Mouse (Mus musculus): ENCODE results near the gene Zfp950. TPM values are rescaled to one million over a fixed set of nuclear protein-coding genes. Genes with fewer than 3 reads are reported as not detected.
A peak's percentile ranks its signal among the peaks of the same experiment; 100 is the strongest.

Gene Zfp950
- polyA plus RNA-seq, 1 experiment from 2014 or later, result 59.7 TPM

- H3K9ac ChIP-seq (replicated peaks; ENCODE audit: low read depth, low read length), result no peak overlapping the region
- no peak overlapping the region for H3K4me2 ChIP-seq (replicated peaks; ENCODE audit: low read depth, low read length)
- no peaks in the 10 kb centered on the region for H3K27me3 ChIP-seq (ENCODE audit: control insufficient read depth, insufficient read depth, low read length)
- ATAC-seq (ENCODE audit: insufficient number of reproducible peaks, insufficient read depth, low FRiP score, low read depth), result no peak
- no peak overlapping the region for H3K27ac ChIP-seq (ENCODE audit: low read length)
- WGBS, result 91% methylated on average over 5 of the region's 5 CpGs
- H3K4me3 ChIP-seq (ENCODE audit: low read depth, low read length), result no peak overlapping the region
- H3K36me3 ChIP-seq (ENCODE audit: control insufficient read depth, insufficient read depth, low read length), result peaks cover 5% of the 10 kb centered on the region; the same call in 1 of the 2 replicates
- H3K9me3 ChIP-seq (ENCODE audit: control insufficient read depth, low read depth, low read length), result no peaks in the 10 kb centered on the region
- H3K4me1 ChIP-seq (ENCODE audit: control insufficient read depth, insufficient read depth, low read length), result no peaks in the 10 kb centered on the region
These were observed 60.3 kb downstream of the Zfp950 start for GRCm38 (mm10) chr19:61080251-61080749.

DNA sequence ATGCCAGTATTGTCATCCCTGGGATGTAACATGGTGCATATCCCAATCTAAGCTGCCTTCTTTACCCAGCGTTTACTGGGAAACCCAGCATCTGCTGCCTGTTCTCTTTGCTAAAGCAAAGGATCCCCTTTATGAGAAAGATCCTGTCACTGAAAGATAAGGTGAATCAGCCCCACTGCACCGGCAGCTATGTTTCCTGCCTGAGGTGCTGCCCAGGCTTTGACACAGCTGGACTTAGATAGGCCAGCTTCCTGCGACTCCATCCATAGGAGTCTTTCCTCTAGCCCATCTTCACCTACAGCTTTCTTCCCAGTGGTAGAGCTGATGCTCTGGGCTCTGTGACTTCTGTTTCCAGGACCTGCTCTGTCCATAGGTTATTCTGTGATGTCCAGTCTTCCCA, 62.0 kb downstream of the Zfp950 start:
- Histone ChIP-seq H3K9ac (replicated peaks; ENCODE audit: low read depth, low read length) (no peak overlapping the region), H3K4me2 (replicated peaks; ENCODE audit: low read depth, low read length) (no peak overlapping the region), H3K4me1 (ENCODE audit: control insufficient read depth, insufficient read depth, low read length) (no peaks in the 10 kb centered on the region), H3K27me3 (ENCODE audit: control insufficient read depth, insufficient read depth, low read length) (no peaks in the 10 kb centered on the region), H3K4me3 (ENCODE audit: low read depth, low read length) (no peak overlapping the region), H3K36me3 (ENCODE audit: control insufficient read depth, insufficient read depth, low read length) (peaks cover 5% of the 10 kb centered on the region; the same call in 1 of the 2 replicates), H3K27ac (ENCODE audit: low read length) (no peak overlapping the region), H3K9me3 (ENCODE audit: control insufficient read depth, low read depth, low read length) (no peaks in the 10 kb centered on the region)
- ATAC-seq (ENCODE audit: insufficient number of reproducible peaks, insufficient read depth, low FRiP score, low read depth), result no peak
- 83% methylated on average over 3 of the region's 3 CpGs for WGBS

GRCm38 (mm10) chr19:61065011-61065410, 75.6 kb downstream of the Zfp950 start:
- Histone ChIP-seq H3K27ac (ENCODE audit: low read length) (no peak overlapping the region), H3K4me2 (replicated peaks; ENCODE audit: low read depth, low read length) (no peak overlapping the region), H3K9ac (replicated peaks; ENCODE audit: low read depth, low read length) (no peak overlapping the region), H3K4me1 (ENCODE audit: control insufficient read depth, insufficient read depth, low read length) (no peaks in the 10 kb centered on the region), H3K36me3 (ENCODE audit: control insufficient read depth, insufficient read depth, low read length) (no peaks in the 10 kb centered on the region), H3K4me3 (ENCODE audit: low read depth, low read length) (no peak overlapping the region), H3K27me3 (ENCODE audit: control insufficient read depth, insufficient read depth, low read length) (no peaks in the 10 kb centered on the region), H3K9me3 (ENCODE audit: control insufficient read depth, low read depth, low read length) (no peaks in the 10 kb centered on the region)
- WGBS, result 100% methylated on average over 1 of the region's 1 CpGs
- ATAC-seq (ENCODE audit: insufficient number of reproducible peaks, insufficient read depth, low FRiP score, low read depth), result no peak

DNA sequence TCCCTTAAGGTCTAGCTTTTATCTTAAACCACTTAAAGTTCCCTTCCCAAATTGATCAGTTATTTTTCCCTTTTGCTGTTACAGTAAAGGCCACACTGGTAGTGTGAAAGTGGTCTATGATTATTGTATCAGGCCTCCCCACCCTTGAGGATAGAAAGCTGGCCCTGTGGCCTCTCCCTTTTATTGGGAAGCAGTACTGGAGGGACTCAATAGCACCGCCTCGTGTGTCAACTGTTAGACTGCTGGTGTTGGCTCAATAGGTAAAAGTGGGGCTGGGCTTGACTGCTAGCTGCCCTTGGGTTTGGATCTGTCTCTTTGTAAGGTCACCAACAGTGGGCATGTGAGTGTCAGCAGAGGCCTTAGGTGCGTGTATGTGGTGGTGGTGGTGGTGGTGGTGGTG, 76.3 kb downstream of the Zfp950 start:
- Histone ChIP-seq H3K9me3 (ENCODE audit: control insufficient read depth, low read depth, low read length) (no peaks in the 10 kb centered on the region), H3K36me3 (ENCODE audit: control insufficient read depth, insufficient read depth, low read length) (no peaks in the 10 kb centered on the region), H3K4me2 (replicated peaks; ENCODE audit: low read depth, low read length) (no peak overlapping the region), H3K27me3 (ENCODE audit: control insufficient read depth, insufficient read depth, low read length) (no peaks in the 10 kb centered on the region), H3K4me1 (ENCODE audit: control insufficient read depth, insufficient read depth, low read length) (no peaks in the 10 kb centered on the region), H3K27ac (ENCODE audit: low read length) (no peak overlapping the region), H3K9ac (replicated peaks; ENCODE audit: low read depth, low read length) (no peak overlapping the region), H3K4me3 (ENCODE audit: low read depth, low read length) (no peak overlapping the region)
- 90% methylated on average over 3 of the region's 3 CpGs for WGBS
- ATAC-seq (ENCODE audit: insufficient number of reproducible peaks, insufficient read depth, low FRiP score, low read depth), result no peak

GRCm38 (mm10) chr19:61057581-61057980, 83.1 kb downstream of the Zfp950 start:
- ATAC-seq (ENCODE audit: insufficient number of reproducible peaks, insufficient read depth, low FRiP score, low read depth), result peak; percentile 74; the same call in 1 of the 2 replicates
- H3K9ac ChIP-seq (replicated peaks; ENCODE audit: low read depth, low read length), result no peak overlapping the region
- WGBS, result under 1% methylated on average over 3 of the region's 3 CpGs
- H3K4me2 ChIP-seq (replicated peaks; ENCODE audit: low read depth, low read length), result no peak overlapping the region
- H3K36me3 ChIP-seq (ENCODE audit: control insufficient read depth, insufficient read depth, low read length), result no peaks in the 10 kb centered on the region
- peaks cover 12% of the 10 kb centered on the region for H3K4me1 ChIP-seq (ENCODE audit: control insufficient read depth, insufficient read depth, low read length)
- H3K27me3 ChIP-seq (ENCODE audit: control insufficient read depth, insufficient read depth, low read length), result no peaks in the 10 kb centered on the region
- no peak overlapping the region for H3K4me3 ChIP-seq (ENCODE audit: low read depth, low read length)
- peak overlapping the region; percentile 49; the same call in 1 of the 2 replicates for H3K27ac ChIP-seq (ENCODE audit: low read length)
- H3K9me3 ChIP-seq (ENCODE audit: control insufficient read depth, low read depth, low read length), result no peaks in the 10 kb centered on the region

- H3K27ac ChIP-seq (ENCODE audit: low read length), result peak overlapping the region; percentile 49; the same call in 1 of the 2 replicates
- H3K9ac ChIP-seq (replicated peaks; ENCODE audit: low read depth, low read length), result no peak overlapping the region
- H3K27me3 ChIP-seq (ENCODE audit: control insufficient read depth, insufficient read depth, low read length), result no peaks in the 10 kb centered on the region
- WGBS, result 51% methylated on average over 5 of the region's 5 CpGs
- no peaks in the 10 kb centered on the region for H3K36me3 ChIP-seq (ENCODE audit: control insufficient read depth, insufficient read depth, low read length)
- peaks cover 12% of the 10 kb centered on the region for H3K4me1 ChIP-seq (ENCODE audit: control insufficient read depth, insufficient read depth, low read length)
- H3K9me3 ChIP-seq (ENCODE audit: control insufficient read depth, low read depth, low read length), result no peaks in the 10 kb centered on the region
- no peak overlapping the region for H3K4me3 ChIP-seq (ENCODE audit: low read depth, low read length)
- no peak overlapping the region for H3K4me2 ChIP-seq (replicated peaks; ENCODE audit: low read depth, low read length)
- no peak for ATAC-seq (ENCODE audit: insufficient number of reproducible peaks, insufficient read depth, low FRiP score, low read depth)
These were observed 83.7 kb downstream of the Zfp950 start for GRCm38 (mm10) chr19:61056783-61057410.

- no peak overlapping the region for H3K4me2 ChIP-seq (replicated peaks; ENCODE audit: low read depth, low read length)
- peaks cover 10% of the 10 kb centered on the region for H3K4me1 ChIP-seq (ENCODE audit: control insufficient read depth, insufficient read depth, low read length)
- no peaks in the 10 kb centered on the region for H3K36me3 ChIP-seq (ENCODE audit: control insufficient read depth, insufficient read depth, low read length)
- H3K9me3 ChIP-seq (ENCODE audit: control insufficient read depth, low read depth, low read length), result no peaks in the 10 kb centered on the region
- ATAC-seq (ENCODE audit: insufficient number of reproducible peaks, insufficient read depth, low FRiP score, low read depth), result no peak
- no peak overlapping the region for H3K9ac ChIP-seq (replicated peaks; ENCODE audit: low read depth, low read length)
- no peak overlapping the region for H3K4me3 ChIP-seq (ENCODE audit: low read depth, low read length)
- no peak overlapping the region for H3K27ac ChIP-seq (ENCODE audit: low read length)
- no peaks in the 10 kb centered on the region for H3K27me3 ChIP-seq (ENCODE audit: control insufficient read depth, insufficient read depth, low read length)
These were observed 87.9 kb downstream of the Zfp950 start for GRCm38 (mm10) chr19:61052786-61053185.

GRCm38 (mm10) chr19:61052008-61052407, 88.6 kb downstream of the Zfp950 start:
- H3K27ac ChIP-seq (ENCODE audit: low read length), result no peak overlapping the region
- H3K4me2 ChIP-seq (replicated peaks; ENCODE audit: low read depth, low read length), result no peak overlapping the region
- no peak overlapping the region for H3K9ac ChIP-seq (replicated peaks; ENCODE audit: low read depth, low read length)
- ATAC-seq (ENCODE audit: insufficient number of reproducible peaks, insufficient read depth, low FRiP score, low read depth), result no peak
- peaks cover 2% of the 10 kb centered on the region; the same call in 1 of the 2 replicates for H3K4me1 ChIP-seq (ENCODE audit: control insufficient read depth, insufficient read depth, low read length)
- no peaks in the 10 kb centered on the region for H3K36me3 ChIP-seq (ENCODE audit: control insufficient read depth, insufficient read depth, low read length)
- no peaks in the 10 kb centered on the region for H3K9me3 ChIP-seq (ENCODE audit: control insufficient read depth, low read depth, low read length)
- no peak overlapping the region for H3K4me3 ChIP-seq (ENCODE audit: low read depth, low read length)
- H3K27me3 ChIP-seq (ENCODE audit: control insufficient read depth, insufficient read depth, low read length), result no peaks in the 10 kb centered on the region

GRCm38 (mm10) chr19:61051151-61051550, 89.5 kb downstream of the Zfp950 start:
- Histone ChIP-seq H3K36me3 (ENCODE audit: control insufficient read depth, insufficient read depth, low read length) (no peaks in the 10 kb centered on the region), H3K4me2 (replicated peaks; ENCODE audit: low read depth, low read length) (no peak overlapping the region), H3K4me1 (ENCODE audit: control insufficient read depth, insufficient read depth, low read length) (no peaks in the 10 kb centered on the region), H3K9me3 (ENCODE audit: control insufficient read depth, low read depth, low read length) (no peaks in the 10 kb centered on the region), H3K9ac (replicated peaks; ENCODE audit: low read depth, low read length) (no peak overlapping the region), H3K27ac (ENCODE audit: low read length) (no peak overlapping the region), H3K27me3 (ENCODE audit: control insufficient read depth, insufficient read depth, low read length) (no peaks in the 10 kb centered on the region), H3K4me3 (ENCODE audit: low read depth, low read length) (no peak overlapping the region)
- 95% methylated on average over 1 of the region's 1 CpGs for WGBS
- ATAC-seq (ENCODE audit: insufficient number of reproducible peaks, insufficient read depth, low FRiP score, low read depth), result no peak
